Mouse (Mus musculus) G1E (cell line): Measurements from ENCODE around the gene Gm11214. TPM values are rescaled to one million over a fixed set of nuclear protein-coding genes. Genes with fewer than 3 reads are reported as not detected.

Experiments
- ATAC-seq: 2 replicates; pipeline ENCODE4 v1.8.0; 2016; ENCODE audit warnings: mild to moderate bottlenecking; ENCODE audit not compliant: insufficient number of reproducible peaks, poor library complexity, low FRiP score, severe bottlenecking; ENCODE audit errors: extremely low read depth
- DNase-seq: peaks from one replicate; pipeline ENCODE4 v3.0.0; 2012; ENCODE audit warnings: low spot score
- H3K27me3 ChIP-seq: 2 replicates; pipeline ENCODE4 v1.6.1; 2012; ENCODE audit warnings: mild to moderate bottlenecking, low read length, inconsistent platforms; ENCODE audit not compliant: insufficient read depth
- H3K36me3 ChIP-seq: replicated peaks from 2 replicates; pipeline ENCODE3; 2012; ENCODE audit warnings: mild to moderate bottlenecking, inconsistent platforms
- H3K4me1 ChIP-seq: 2 replicates; pipeline ENCODE4 v1.6.1; 2012; ENCODE audit warnings: low read depth, low read length, inconsistent platforms, mixed read lengths; ENCODE audit not compliant: insufficient read depth
- H3K4me3 ChIP-seq: 2 replicates; pipeline ENCODE4 v1.5.1; 2012; ENCODE audit warnings: low read depth, mild to moderate bottlenecking, inconsistent platforms, low read length, moderate library complexity, mixed read lengths
- H3K9me3 ChIP-seq: replicated peaks from 2 replicates; pipeline ENCODE4 v1.6.1; 2012; ENCODE audit warnings: inconsistent platforms
- CTCF ChIP-seq: IDR thresholded peaks from 2 replicates; pipeline ENCODE4 v1.5.1; 2012; ENCODE audit warnings: low read depth, low read length, inconsistent platforms, mixed read lengths
- GATA1 ChIP-seq: IDR thresholded peaks from 2 replicates; pipeline ENCODE4 v1.6.1; 2012; ENCODE audit warnings: borderline replicate concordance, low read length, inconsistent platforms, mixed read lengths
- GATA2 ChIP-seq: IDR thresholded peaks from 2 replicates; pipeline ENCODE4 v1.6.1; 2012; ENCODE audit warnings: low read depth, low read length, inconsistent platforms, borderline replicate concordance
- POLR2AphosphoS5 ChIP-seq: IDR thresholded peaks from 2 replicates; pipeline ENCODE4 v1.6.1; 2012; ENCODE audit warnings: low read depth, low read length, inconsistent platforms; ENCODE audit not compliant: insufficient replicate concordance
- TAL1 ChIP-seq: conservative IDR thresholded peaks from 2 replicates; pipeline ENCODE4 v1.6.1; 2012; ENCODE audit warnings: low read depth, low read length, inconsistent platforms, mixed read lengths
- polyA plus RNA-seq: library from polyadenylated mRNA; stranded (reverse); fragments of >175 nt; gene quantifications from 2 replicates; pipeline ENCODE4 v1.2.3, GENCODE M21; 2012
- total RNA-seq, 2 experiments: library from RNA; stranded (forward) in 1 of 2; stranded (reverse) in 1 of 2; fragments of 200-1000 nt in 1 of 2; fragments of >200 nt in 1 of 2; fragmentation: Nextera tagmentation in 1 of 2; gene quantifications; 2 replicates each; pipeline ENCODE4 v1.2.3; 2014 to 2017

Gm11214 gene
- total and polyA plus RNA-seq, 3 experiments, result not detected

DNA sequence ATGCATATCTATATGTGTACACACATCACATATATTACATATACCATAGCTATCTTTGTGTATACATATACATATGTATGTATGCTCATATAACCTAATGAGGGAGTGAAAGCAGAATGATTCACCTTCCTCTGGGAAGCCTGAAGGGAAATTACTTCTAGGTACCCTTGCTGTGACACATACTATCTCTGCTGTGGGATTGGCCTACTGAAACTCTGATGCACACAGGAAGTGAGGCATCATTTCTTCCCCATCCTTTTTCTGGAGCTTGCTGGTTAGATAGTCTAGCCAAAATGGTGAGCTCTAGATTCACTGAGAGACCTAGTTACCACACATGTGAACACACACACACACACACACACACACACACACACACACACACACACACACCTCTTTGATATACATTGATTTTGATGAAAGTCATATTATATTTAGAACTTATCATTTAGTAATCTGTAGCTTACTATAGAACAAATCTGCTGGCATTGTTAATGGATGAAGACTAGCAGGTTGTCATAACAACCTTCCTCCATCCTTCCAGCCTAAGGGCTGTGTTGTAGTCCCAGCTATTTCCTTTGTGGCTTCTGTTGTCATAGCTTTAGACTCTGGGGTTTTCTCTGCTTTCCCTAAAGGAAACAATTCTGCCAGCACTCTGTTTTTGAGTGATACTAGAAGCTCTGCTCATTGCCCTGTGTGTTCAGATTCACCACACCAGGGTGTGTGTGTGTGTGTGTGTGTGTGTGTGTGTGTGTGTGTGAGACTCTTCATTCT lies 19.0 kb downstream of the Gm11214 start:
- Histone ChIP-seq H3K36me3 (no peaks in the 10 kb centered on the region), H3K4me3 (no peak overlapping the region), H3K4me1 (no peaks in the 10 kb centered on the region), H3K9me3 (peaks cover 15% of the 10 kb centered on the region), H3K27me3 (no peaks in the 10 kb centered on the region)
- ATAC-seq (no peak), DNase-seq (no peak)
- TF ChIP-seq TAL1, result no peak
- TF ChIP-seq GATA1, result no peak
- no peak for TF ChIP-seq CTCF
- no peak for TF ChIP-seq POLR2AphosphoS5
- TF ChIP-seq GATA2, result no peak

DNA sequence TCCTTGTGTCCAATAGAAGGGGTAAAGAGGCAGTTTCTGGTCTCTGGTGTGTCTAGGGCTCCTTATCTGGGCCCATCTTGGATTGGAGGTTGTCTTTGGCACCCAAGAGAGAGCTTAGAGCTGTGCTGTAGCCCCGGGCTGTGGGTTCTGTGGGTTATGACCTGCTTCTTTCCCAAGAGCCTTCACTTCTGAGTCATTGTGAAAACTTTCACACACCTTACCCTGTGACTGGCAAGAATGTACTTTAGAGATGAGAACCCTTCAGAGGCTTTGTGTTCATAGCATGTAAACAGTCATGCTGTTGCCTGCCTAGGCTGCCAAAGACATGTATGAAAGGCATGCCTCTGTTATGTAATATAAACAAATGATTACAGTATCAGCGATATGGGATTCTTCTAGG lies 23.3 kb downstream of the Gm11214 start:
- Histone ChIP-seq H3K9me3 (peaks cover 17% of the 10 kb centered on the region), H3K4me1 (no peaks in the 10 kb centered on the region), H3K4me3 (no peak overlapping the region), H3K36me3 (no peaks in the 10 kb centered on the region), H3K27me3 (no peaks in the 10 kb centered on the region)
- DNase-seq (no peak), ATAC-seq (no peak)
- TF ChIP-seq GATA2 (no peak), POLR2AphosphoS5 (no peak), CTCF (no peak), GATA1 (no peak), TAL1 (no peak)

GRCm38 (mm10) chr4:63638603-63639002 lies 24.6 kb downstream of the Gm11214 start:
- DNase-seq (no peak), ATAC-seq (no peak)
- no peak overlapping the region for H3K4me3 ChIP-seq
- peaks cover 17% of the 10 kb centered on the region for H3K9me3 ChIP-seq
- no peaks in the 10 kb centered on the region for H3K36me3 ChIP-seq
- TF ChIP-seq CTCF (no peak), POLR2AphosphoS5 (no peak), TAL1 (no peak), GATA1 (no peak), GATA2 (no peak)
- no peaks in the 10 kb centered on the region for H3K27me3 ChIP-seq
- no peaks in the 10 kb centered on the region for H3K4me1 ChIP-seq

DNA sequence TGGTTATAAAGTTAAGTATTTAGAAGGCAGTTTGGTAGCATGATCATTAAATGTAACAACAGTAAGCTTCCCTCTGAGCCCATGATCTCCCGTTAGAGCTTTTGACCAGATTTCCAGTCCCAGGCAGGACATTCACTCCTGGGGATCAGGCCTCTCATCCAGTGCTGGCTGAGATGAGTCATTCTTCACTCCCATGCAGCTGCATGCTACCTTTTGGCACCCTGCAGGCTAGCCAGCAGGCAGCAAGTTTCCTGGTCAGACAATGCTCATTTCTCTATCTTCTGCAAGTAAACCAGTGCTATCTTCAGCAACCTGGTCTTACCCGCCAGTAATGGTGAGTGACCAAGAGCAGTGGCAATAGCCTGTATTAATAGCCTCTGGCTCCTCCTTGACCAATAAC lies 30.0 kb downstream of the Gm11214 start:
- Histone ChIP-seq H3K4me1 (no peaks in the 10 kb centered on the region), H3K36me3 (no peaks in the 10 kb centered on the region), H3K4me3 (no peak overlapping the region), H3K27me3 (no peaks in the 10 kb centered on the region), H3K9me3 (peaks cover 19% of the 10 kb centered on the region)
- no peak for ATAC-seq
- TF ChIP-seq POLR2AphosphoS5 (no peak), GATA2 (no peak), TAL1 (no peak), CTCF (no peak), GATA1 (no peak)
- DNase-seq, result no peak

GRCm38 (mm10) chr4:63627111-63627510 lies 36.1 kb downstream of the Gm11214 start:
- Histone ChIP-seq H3K36me3 (no peaks in the 10 kb centered on the region), H3K4me1 (no peaks in the 10 kb centered on the region), H3K9me3 (peaks cover 26% of the 10 kb centered on the region), H3K4me3 (no peak overlapping the region), H3K27me3 (no peaks in the 10 kb centered on the region)
- TF ChIP-seq CTCF (no peak), GATA1 (no peak), GATA2 (no peak), TAL1 (no peak)
- DNase-seq (no peak), ATAC-seq (no peak)

GRCm38 (mm10) chr4:63625563-63626080 lies 37.6 kb downstream of the Gm11214 start:
- no peak for TF ChIP-seq CTCF
- no peak for TF ChIP-seq POLR2AphosphoS5
- no peak for TF ChIP-seq TAL1
- no peak for TF ChIP-seq GATA2
- no peak for DNase-seq
- H3K4me3 ChIP-seq, result no peak overlapping the region
- H3K36me3 ChIP-seq, result no peaks in the 10 kb centered on the region
- H3K27me3 ChIP-seq, result no peaks in the 10 kb centered on the region
- peaks cover 21% of the 10 kb centered on the region for H3K9me3 ChIP-seq
- no peak for ATAC-seq
- H3K4me1 ChIP-seq, result no peaks in the 10 kb centered on the region
